Mouse (Mus musculus) megakaryocyte, embryonic 14.5 days (primary cell): ENCODE results near the gene Cox4i2.

Experiments
- FLI1 ChIP-seq: IDR thresholded peaks from 2 replicates; pipeline ENCODE4 v1.6.1; 2012; ENCODE audit warnings: low read length, inconsistent platforms, mixed read lengths
- GATA1 ChIP-seq: IDR thresholded peaks from 3 replicates; pipeline ENCODE4 v1.6.1; 2012; ENCODE audit warnings: mixed read lengths, low read length, inconsistent platforms, borderline replicate concordance

DNA sequence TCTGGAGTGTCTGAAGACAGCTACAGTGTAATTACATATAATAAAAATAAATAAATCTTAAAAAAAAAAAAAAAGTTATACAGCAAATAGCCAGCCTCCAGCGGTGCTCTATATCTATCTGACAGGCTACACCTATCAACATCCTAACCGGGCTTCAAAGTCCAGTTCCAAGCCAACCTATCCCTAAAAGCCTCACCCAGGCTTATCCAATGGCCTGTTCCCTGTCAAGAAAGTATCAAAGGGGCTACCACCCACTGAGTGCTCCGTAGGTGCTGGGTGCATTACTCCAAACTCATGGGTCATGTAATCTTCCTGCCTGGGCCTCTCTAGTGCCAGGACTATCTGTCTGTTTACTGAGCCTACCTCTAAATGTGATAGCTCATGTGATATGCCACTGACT lies 54.2 kb downstream of the Cox4i2 start:
- TF ChIP-seq GATA1 (no peak), FLI1 (no peak)
